Mouse (Mus musculus): Measurements from ENCODE around the gene Arpc5l. TPM values are rescaled to one million over a fixed set of nuclear protein-coding genes. Genes with fewer than 3 reads are reported as not detected.

Arpc5l gene
- polyA plus RNA-seq, 1 experiment: 51.0 TPM

DNA sequence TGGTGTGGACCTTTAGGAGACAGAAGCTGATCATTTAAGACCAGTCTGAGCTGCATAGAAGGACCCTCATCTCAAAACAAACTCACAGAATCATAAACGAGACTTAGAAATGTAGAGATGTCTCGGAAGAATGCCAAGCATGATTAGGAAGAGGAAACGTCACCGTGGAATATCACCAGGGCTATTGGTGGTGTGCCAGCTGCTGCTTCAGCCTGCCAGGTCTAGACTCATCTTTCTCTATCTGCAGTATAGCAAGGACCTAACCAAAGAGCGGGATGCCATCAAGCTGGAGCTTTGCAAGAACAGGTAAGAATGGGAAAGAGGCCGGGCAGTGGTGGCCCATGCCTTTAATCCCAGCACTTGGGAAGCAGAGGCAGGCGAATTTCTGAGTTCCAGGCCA, 31.4 kb upstream of the Arpc5l start:
- H3K4me1 ChIP-seq (ENCODE audit: control insufficient read depth, insufficient read depth, insufficient read length): no peaks in the 10 kb centered on the region
- no peak for DNase-seq (ENCODE audit: low read depth in 1 of 2, low spot score in 2 of 2)
- H3K4me3 ChIP-seq (ENCODE audit: extremely low read depth, insufficient read depth, insufficient read length): no peak overlapping the region
- TF ChIP-seq CTCF (IDR thresholded peaks at IDR 0.05; ENCODE audit: extremely low read depth, insufficient read depth, insufficient read length, insufficient replicate concordance) (no peak), POLR2A (IDR thresholded peaks at IDR 0.05; ENCODE audit: low read depth, low read length) (no peak)
- no peaks in the 10 kb centered on the region for H3K36me3 ChIP-seq (ENCODE audit: control insufficient read depth, insufficient read depth, low read length)
- H3K27me3 ChIP-seq (ENCODE audit: control insufficient read depth, insufficient read depth, low read length): no peaks in the 10 kb centered on the region
- H3K27ac ChIP-seq (ENCODE audit: insufficient read depth, low read length): no peak overlapping the region
- 79% methylated on average over 7 of the region's 7 CpGs for WGBS

DNA sequence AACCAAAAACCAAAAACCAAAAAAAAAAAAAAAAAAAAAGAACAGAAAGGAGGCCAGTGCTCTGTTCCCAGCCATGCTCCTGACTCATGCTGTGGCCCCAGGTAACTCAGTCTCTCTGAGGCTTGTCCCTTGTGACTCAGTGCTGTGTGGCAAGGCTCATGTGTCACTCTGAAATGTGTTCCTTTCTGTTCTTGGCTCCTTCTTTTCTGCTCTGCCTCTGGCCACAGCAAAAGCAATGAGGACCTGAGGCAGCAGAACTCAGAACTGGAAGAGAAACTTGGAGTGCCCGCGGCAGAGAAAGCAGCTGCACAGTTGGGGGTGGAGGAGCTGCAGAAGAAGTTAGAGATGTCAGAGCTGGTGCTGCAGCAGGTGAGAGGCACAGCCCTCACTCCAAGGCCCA, 31.0 kb upstream of the Arpc5l start:
- DNase-seq (ENCODE audit: low read depth in 1 of 2, low spot score in 2 of 2): no peak
- Histone ChIP-seq H3K36me3 (ENCODE audit: control insufficient read depth, insufficient read depth, low read length) (no peaks in the 10 kb centered on the region), H3K4me1 (ENCODE audit: control insufficient read depth, insufficient read depth, insufficient read length) (no peaks in the 10 kb centered on the region), H3K27me3 (ENCODE audit: control insufficient read depth, insufficient read depth, low read length) (no peaks in the 10 kb centered on the region), H3K4me3 (ENCODE audit: extremely low read depth, insufficient read depth, insufficient read length) (no peak overlapping the region), H3K27ac (ENCODE audit: insufficient read depth, low read length) (no peak overlapping the region)
- TF ChIP-seq POLR2A (IDR thresholded peaks at IDR 0.05; ENCODE audit: low read depth, low read length): no peak
- no peak for TF ChIP-seq CTCF (IDR thresholded peaks at IDR 0.05; ENCODE audit: extremely low read depth, insufficient read depth, insufficient read length, insufficient replicate concordance)
- WGBS: 50% methylated on average over 2 of the region's 2 CpGs

DNA sequence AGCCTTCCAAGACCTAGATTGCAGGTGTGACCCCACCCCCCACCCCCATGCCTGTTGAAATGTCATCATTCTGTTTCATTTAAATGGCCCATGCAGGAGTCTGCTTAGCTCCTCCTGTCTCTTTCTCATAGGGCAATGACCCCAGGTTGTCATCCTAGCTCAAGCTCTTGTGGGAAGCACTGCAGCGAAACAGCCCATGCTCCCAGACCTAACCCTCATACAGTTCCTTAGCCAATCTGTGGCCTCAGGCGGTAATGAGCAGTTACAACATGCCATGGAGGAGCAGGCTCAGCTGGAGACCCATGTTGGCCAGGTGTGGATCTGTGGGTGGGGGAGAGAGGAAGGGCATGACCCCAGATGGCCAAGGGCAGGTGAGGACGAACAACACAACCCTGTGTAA, 30.0 kb upstream of the Arpc5l start:
- no peak for DNase-seq (ENCODE audit: low read depth in 1 of 2, low spot score in 2 of 2)
- H3K27me3 ChIP-seq (ENCODE audit: control insufficient read depth, insufficient read depth, low read length): no peaks in the 10 kb centered on the region
- TF ChIP-seq CTCF (IDR thresholded peaks at IDR 0.05; ENCODE audit: extremely low read depth, insufficient read depth, insufficient read length, insufficient replicate concordance) (no peak), POLR2A (IDR thresholded peaks at IDR 0.05; ENCODE audit: low read depth, low read length) (no peak)
- no peaks in the 10 kb centered on the region for H3K4me1 ChIP-seq (ENCODE audit: control insufficient read depth, insufficient read depth, insufficient read length)
- 91% methylated on average over 3 of the region's 3 CpGs for WGBS
- no peak overlapping the region for H3K4me3 ChIP-seq (ENCODE audit: extremely low read depth, insufficient read depth, insufficient read length)
- no peak overlapping the region for H3K27ac ChIP-seq (ENCODE audit: insufficient read depth, low read length)
- no peaks in the 10 kb centered on the region for H3K36me3 ChIP-seq (ENCODE audit: control insufficient read depth, insufficient read depth, low read length)

DNA sequence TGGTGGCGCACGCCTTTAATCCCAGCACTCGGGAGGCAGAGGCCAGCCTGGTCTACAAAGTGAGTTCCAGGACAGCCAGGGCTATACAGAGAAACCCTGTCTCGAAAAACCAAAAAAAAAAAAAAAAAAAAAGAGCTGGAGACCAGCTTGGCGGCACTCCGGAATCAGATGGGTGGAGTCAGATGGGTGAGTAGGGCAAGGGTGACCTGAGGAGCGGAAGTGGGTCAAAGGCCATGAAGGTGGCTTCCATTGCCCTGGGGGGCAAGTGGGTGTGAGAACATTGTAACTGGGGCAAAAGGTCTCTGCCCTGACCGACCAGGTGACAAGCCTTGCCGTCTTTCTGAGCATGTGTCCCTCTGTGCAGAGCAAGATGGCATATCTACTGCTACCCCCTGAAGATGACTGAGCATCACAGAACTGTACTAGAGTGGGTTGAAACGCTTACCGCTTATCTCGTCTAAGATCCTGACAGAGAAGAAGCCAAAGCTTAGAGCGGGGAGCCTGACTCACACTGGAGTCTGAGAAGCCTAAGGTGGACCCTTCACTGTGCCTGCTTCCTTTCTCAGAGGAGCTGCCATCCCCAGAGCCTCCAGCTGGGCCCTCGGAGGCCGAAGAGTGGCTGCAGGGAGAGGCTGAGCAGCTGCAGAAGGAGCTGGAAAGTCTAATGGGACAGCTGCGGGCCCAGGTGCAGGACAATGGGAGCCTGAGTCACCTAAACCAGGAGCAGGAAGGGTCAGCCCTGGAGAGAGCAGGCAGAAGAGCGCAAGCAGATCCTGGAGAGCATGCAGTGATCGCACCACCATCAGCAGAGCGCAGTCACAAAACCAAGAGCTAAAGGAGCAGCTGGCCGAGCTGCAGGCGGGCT, 29.0 kb upstream of the Arpc5l start:
- no peak for TF ChIP-seq CTCF (IDR thresholded peaks at IDR 0.05; ENCODE audit: extremely low read depth, insufficient read depth, insufficient read length, insufficient replicate concordance)
- TF ChIP-seq POLR2A (IDR thresholded peaks at IDR 0.05; ENCODE audit: low read depth, low read length): no peak
- WGBS: 87% methylated on average over 21 of the region's 21 CpGs

DNA sequence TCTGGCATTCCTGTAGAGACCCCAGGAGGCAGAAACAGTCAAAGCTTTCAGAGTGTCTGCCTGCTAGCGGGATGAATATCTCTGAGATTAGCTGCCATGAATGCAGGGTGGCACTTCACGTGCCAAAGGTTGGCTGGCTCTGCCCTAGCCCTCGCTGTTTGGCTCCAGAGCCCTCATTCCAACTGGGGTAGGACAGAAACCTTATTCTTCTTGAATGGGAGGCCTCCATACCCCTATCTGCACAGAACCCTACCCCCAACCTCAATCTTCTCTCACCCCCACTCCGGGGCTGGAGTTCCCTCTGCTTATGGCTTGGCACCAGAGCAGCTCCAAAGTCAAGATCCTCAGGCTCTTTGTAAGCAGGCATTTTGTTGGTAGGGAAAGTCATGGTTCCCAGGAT, 27.3 kb upstream of the Arpc5l start:
- Histone ChIP-seq H3K4me1 (ENCODE audit: control insufficient read depth, insufficient read depth, insufficient read length) (no peaks in the 10 kb centered on the region), H3K4me3 (ENCODE audit: extremely low read depth, insufficient read depth, insufficient read length) (no peak overlapping the region), H3K27ac (ENCODE audit: insufficient read depth, low read length) (no peak overlapping the region), H3K36me3 (ENCODE audit: control insufficient read depth, insufficient read depth, low read length) (no peaks in the 10 kb centered on the region), H3K27me3 (ENCODE audit: control insufficient read depth, insufficient read depth, low read length) (no peaks in the 10 kb centered on the region)
- no peak for TF ChIP-seq POLR2A (IDR thresholded peaks at IDR 0.05; ENCODE audit: low read depth, low read length)
- TF ChIP-seq CTCF (IDR thresholded peaks at IDR 0.05; ENCODE audit: extremely low read depth, insufficient read depth, insufficient read length, insufficient replicate concordance): no peak
- DNase-seq (ENCODE audit: low read depth in 1 of 2, low spot score in 2 of 2): no peak
- 90% methylated on average over 4 of the region's 4 CpGs for WGBS

More for the DNA sequence above, 29.0 kb upstream of the Arpc5l start:
- H3K4me1 ChIP-seq (ENCODE audit: control insufficient read depth, insufficient read depth, insufficient read length): no peaks in the 10 kb centered on the region
- no peaks in the 10 kb centered on the region for H3K36me3 ChIP-seq (ENCODE audit: control insufficient read depth, insufficient read depth, low read length)
- no peak overlapping the region for H3K27ac ChIP-seq (ENCODE audit: insufficient read depth, low read length)
- no peak overlapping the region for H3K4me3 ChIP-seq (ENCODE audit: extremely low read depth, insufficient read depth, insufficient read length)
- H3K27me3 ChIP-seq (ENCODE audit: control insufficient read depth, insufficient read depth, low read length): no peaks in the 10 kb centered on the region
- no peak for DNase-seq (ENCODE audit: low read depth in 1 of 2, low spot score in 2 of 2)

DNA sequence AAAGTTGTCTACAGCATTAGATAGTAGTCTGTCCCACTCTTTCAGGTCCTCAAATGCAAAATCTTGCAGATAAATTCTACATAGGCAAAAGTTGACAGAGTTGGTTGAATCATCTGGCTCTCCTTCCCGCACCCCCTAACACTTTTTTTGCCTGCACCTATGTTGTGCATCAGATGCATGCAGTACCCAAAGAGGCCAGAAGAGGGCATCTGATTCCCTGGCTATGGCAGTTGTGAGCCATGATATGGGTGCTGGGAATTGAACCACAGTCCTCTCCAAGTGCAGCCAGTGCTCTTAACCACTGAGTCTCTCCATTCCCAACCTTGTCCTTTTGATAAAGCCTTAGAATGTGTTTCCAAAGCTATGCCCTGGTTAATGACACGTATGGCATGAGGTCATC, 21.7 kb upstream of the Arpc5l start:
- Histone ChIP-seq H3K36me3 (ENCODE audit: control insufficient read depth, insufficient read depth, low read length) (no peaks in the 10 kb centered on the region), H3K27ac (ENCODE audit: insufficient read depth, low read length) (no peak overlapping the region), H3K27me3 (ENCODE audit: control insufficient read depth, insufficient read depth, low read length) (no peaks in the 10 kb centered on the region), H3K4me3 (ENCODE audit: extremely low read depth, insufficient read depth, insufficient read length) (no peak overlapping the region), H3K4me1 (ENCODE audit: control insufficient read depth, insufficient read depth, insufficient read length) (no peaks in the 10 kb centered on the region)
- no peak for DNase-seq (ENCODE audit: low read depth in 1 of 2, low spot score in 2 of 2)
- 93% methylated on average over 2 of the region's 2 CpGs for WGBS
- TF ChIP-seq POLR2A (IDR thresholded peaks at IDR 0.05; ENCODE audit: low read depth, low read length) (no peak), CTCF (IDR thresholded peaks at IDR 0.05; ENCODE audit: extremely low read depth, insufficient read depth, insufficient read length, insufficient replicate concordance) (peak; percentile 17; the same call in 1 of the 2 replicates)

DNA sequence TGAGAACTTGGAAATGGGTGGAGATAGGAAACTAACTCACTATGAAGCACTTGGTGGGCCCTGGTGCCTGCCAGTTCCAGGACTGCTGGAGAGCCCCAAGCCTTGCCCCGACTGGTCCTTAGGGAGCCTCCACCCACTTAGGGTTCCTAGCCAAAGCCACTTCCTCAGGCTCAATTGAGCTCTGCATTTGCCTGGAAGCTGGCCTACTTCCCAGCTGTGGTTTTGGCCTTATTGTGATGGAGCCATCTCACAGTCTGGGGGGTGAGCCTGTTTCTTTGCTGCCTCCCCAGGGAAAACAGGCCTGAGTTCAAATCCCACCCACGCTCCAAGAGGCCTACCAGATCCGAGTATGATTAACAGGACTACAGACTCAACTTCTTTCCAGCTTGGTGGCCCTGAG, 18.6 kb upstream of the Arpc5l start:
- Histone ChIP-seq H3K27ac (ENCODE audit: insufficient read depth, low read length) (no peak overlapping the region), H3K27me3 (ENCODE audit: control insufficient read depth, insufficient read depth, low read length) (no peaks in the 10 kb centered on the region), H3K4me1 (ENCODE audit: control insufficient read depth, insufficient read depth, insufficient read length) (no peaks in the 10 kb centered on the region), H3K36me3 (ENCODE audit: control insufficient read depth, insufficient read depth, low read length) (no peaks in the 10 kb centered on the region), H3K4me3 (ENCODE audit: extremely low read depth, insufficient read depth, insufficient read length) (no peak overlapping the region)
- 62% methylated on average over 3 of the region's 3 CpGs for WGBS
- DNase-seq (ENCODE audit: low read depth in 1 of 2, low spot score in 2 of 2): no peak
- TF ChIP-seq POLR2A (IDR thresholded peaks at IDR 0.05; ENCODE audit: low read depth, low read length) (no peak), CTCF (IDR thresholded peaks at IDR 0.05; ENCODE audit: extremely low read depth, insufficient read depth, insufficient read length, insufficient replicate concordance) (no peak)

Data from spleen, adult 2 months (tissue).